Mouse (Mus musculus) bone marrow macrophage, adult 2 months (primary cell): ENCODE measurements around the gene Arhgap44.

Experiments
- CTCF ChIP-seq: IDR thresholded peaks from 2 replicates; pipeline ENCODE4 v1.5.1; 2012; ENCODE audit warnings: low read depth, mild to moderate bottlenecking, low read length, moderate library complexity
- POLR2A ChIP-seq: IDR thresholded peaks from 2 replicates; pipeline ENCODE4 v1.6.1; 2012; ENCODE audit warnings: mild to moderate bottlenecking, low read depth, low read length, borderline replicate concordance

GRCm38 (mm10) chr11:65162767-65163120 is at the start of gene Arhgap44:
- no peak for TF ChIP-seq CTCF
- no peak for TF ChIP-seq POLR2A
